Mouse (Mus musculus): Measurements from ENCODE around the gene Gm379. TPM values are rescaled to one million over a fixed set of nuclear protein-coding genes. Genes with fewer than 3 reads are reported as not detected.

Gm379 gene
- polyA plus RNA-seq (2015; fragmentation: Nextera tagmentation; extraction: Ambion mirVana), result 0.61 TPM in 1 of 2 replicates, not detected in the other

DNA sequence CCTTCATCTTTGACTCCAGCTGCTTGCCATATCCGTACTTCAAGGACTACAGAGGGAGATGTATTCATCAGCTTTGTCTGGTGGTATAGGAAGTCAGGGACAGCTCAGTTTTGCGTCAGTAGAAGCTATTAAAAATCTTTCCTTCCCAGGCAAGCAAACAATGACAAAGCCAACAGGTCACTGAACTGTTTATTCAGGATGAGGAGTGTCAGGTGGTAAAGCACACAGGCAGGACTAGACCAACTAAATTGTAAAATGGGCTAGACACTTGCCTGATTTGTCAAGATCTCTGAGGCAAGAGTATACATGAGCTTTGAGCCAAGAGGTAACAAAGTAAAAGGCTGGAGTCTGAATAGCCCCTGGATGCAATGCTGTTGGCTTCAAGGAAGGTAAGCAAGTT lies at the start of gene Gm379:
Gene Gm379, minus strand, starts transcription at position 7 of the 400 bp plus-strand sequence.

Other genes with a start within 250 kb of the Gm379 start
- gene Brwd3, start 169.5 kb upstream of the Gm379 start, polyA plus RNA-seq (2015; fragmentation: Nextera tagmentation; extraction: Ambion mirVana), result 1.2 and 1.6 TPM in 2 replicates